Mouse (Mus musculus) mouse embryonic stem cell (cell line): ENCODE measurements at regions not wholly inside any gene's neighbourhood (a gene's known extent, or its start where the extent isn't known, plus 50 kb on each side); places are given as distances from the start of the nearest gene placed in this dataset.

Experiments
- in situ Hi-C, 2 experiments: fragments of 300-500 bp; cut with MboI; formaldehyde crosslinking; loops; 1 replicate in 1 of 2; 3 replicates in 1 of 2; pipeline ENCODE4 v1.14.3; 2019 to 2020; ENCODE audit warnings: low sequenced_read_pairs in 2 of 2, low pct_unique_long_range_greater_than_20kb in 1 of 2, mixed read lengths in 1 of 2; ENCODE audit not compliant: unreplicated experiment in 1 of 2

- in situ Hi-C loops, result no loop called here
Measured at GRCm38 (mm10) chr1:61359011-61359930, 279.4 kb upstream of the Pard3b start.

- in situ Hi-C loops, result no loop called here
Measured at GRCm38 (mm10) chr1:61372581-61372980, 266.0 kb upstream of the Pard3b start.

- in situ Hi-C loops, result no loop called here
Measured at GRCm38 (mm10) chr1:61373661-61374491, 264.7 kb upstream of the Pard3b start.

DNA sequence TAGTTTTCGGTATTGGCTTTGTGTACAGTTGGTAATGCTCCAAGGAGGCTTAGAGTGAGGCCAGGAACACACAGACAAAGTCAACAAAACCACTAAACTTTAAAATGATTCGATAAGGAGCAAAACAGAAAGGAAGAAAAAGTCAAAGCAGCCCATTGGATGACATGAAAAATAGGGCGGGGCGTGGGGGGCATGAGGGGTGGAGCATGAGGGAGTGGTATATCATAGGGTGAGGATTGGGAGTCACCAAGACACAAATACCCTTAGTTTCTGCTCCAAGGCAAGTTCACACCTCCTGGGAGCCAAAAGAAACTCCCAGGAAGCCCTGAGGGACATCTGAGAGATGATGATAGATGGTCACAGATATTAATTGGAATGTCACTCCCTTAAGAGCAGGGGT, 262.2 kb upstream of the Pard3b start:
- in situ Hi-C loops, result loop anchor here (25.0 kb wide), 1 partner anchor 386 kb away; no protein-coding TSS in a partner anchor

DNA sequence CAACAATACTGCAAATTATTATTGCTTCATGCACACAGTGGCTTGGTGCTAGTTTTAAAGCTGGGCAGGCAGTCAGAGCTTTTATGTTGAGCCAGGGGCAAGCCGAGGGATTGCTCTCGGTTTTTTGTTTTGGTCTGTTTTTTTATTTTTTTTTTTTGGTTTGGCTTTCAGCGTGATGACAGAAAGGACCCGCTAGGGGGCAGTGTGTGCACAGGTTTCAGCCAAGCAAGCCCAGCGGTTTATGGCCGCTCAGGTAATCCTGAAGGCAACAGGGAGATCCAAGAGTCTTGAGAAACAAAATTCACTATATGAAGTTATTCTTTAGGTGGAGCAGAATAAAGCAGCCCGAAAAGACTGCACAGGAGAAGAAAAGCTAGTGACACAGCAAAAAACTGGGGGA, 261.6 kb upstream of the Pard3b start:
- in situ Hi-C loops, result loop anchor here (25.0 kb wide), 1 partner anchor 385 kb away; no protein-coding TSS in a partner anchor

DNA sequence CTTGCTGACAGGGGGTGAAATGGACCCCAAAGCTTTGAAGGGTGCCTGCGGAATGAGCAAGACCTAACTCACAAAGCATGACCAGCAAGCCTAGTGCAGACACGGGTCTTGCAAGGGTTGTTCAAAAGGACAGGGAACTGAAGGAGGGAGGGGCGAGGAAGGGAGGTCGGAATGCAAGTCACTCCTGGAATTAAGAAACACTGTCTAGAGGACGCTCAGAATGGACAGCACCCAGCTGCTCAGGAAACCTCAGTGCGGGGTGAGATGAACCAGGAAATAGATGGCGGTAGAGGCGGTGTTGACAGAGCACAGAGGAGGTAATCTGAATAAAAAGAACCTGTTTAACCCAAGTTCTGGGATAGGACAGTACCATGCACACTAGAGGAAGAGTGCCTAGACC, 260.4 kb upstream of the Pard3b start:
- in situ Hi-C loops, result loop anchor here (25.0 kb wide), 1 partner anchor 384 kb away; no protein-coding TSS in a partner anchor

DNA sequence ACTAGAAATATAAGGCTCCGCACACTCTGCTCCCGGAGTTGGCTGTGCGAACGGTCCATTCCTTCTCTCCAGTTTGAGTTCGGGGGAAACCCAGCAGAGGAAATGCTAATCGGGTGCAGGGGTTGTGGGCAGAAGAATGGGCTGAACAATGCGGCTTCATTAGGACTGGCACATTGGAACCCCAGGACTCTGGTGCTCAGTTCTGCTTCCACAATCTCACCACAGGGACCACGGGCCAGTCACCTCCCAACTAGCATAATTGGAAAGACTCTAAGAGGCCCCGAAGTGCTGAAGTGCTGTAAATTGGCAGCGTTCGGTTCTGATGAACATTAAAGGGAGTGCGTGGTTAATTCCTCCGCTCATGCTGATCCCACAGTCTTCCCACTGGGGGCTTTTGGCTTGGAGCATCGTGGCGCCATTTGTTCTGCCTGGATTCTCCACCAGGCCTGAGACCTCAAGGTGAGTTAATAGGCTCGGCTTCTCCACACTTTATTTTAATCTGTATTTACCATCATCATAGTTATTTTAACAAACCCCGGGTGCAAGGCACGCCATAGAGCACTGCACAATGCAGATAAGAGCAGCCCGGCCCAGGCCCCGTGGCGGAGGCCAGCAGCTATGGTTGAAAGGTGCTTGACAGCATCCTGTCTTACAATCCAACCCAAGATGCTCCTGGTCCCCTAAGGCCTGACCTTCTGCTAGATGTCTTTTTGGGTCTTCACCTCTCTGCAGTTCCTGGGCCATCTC, 258.7 kb upstream of the Pard3b start:
- in situ Hi-C loops, result loop anchor here (25.0 kb wide), 1 partner anchor 382 kb away; no protein-coding TSS in a partner anchor

DNA sequence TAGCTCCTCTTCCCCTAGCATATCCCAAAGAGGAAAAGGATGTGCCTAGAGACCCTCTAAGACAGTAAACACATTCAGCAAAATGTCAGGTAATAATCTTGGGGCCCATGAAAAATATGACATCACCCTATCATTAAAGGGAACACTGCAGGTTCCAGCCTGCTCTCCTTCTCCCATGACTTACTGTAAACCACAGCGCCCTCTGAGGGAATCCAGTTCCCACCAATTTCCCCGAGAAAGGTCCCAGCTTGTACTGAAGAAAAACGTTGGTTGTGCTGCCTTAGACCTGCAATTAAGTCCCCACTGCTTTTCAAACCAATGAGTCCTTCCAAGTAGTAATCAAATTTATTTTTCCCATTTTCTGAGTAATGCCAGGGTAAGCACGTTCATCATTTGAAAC, 251.0 kb upstream of the Pard3b start:
- in situ Hi-C loops, result loop anchor here (25.0 kb wide), 1 partner anchor 375 kb away; no protein-coding TSS in a partner anchor

DNA sequence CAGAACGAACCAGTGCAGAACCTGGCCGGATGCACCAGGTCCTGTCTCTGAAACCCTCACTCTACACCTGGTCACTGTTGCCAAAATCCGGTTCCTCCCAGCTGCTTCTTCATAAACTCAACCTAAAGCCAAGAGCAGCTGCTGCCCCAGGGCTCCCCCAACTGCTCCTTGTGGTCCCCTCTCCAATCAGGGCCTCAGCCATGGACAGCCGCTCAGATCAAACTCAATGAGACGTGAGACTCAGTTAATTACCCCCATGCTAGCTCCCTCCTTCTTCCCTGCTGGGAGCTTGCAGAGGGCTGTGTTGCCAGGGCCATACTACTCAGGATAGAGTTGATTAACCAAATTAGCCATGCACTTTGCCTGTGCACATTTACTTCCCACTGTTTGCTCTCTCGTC, 240.8 kb upstream of the Pard3b start:
- in situ Hi-C loops, result loop anchor here (25.0 kb wide), 1 partner anchor 365 kb away; no protein-coding TSS in a partner anchor

GRCm38 (mm10) chr1:61402339-61402738, 236.3 kb upstream of the Pard3b start:
- in situ Hi-C loops, result no loop called here

GRCm38 (mm10) chr1:61407201-61407600, 231.4 kb upstream of the Pard3b start:
- in situ Hi-C loops, result no loop called here

GRCm38 (mm10) chr1:61414772-61415171, 223.9 kb upstream of the Pard3b start:
- in situ Hi-C loops, result no loop called here

GRCm38 (mm10) chr1:61415426-61416195, 223.0 kb upstream of the Pard3b start:
- in situ Hi-C loops, result no loop called here

DNA sequence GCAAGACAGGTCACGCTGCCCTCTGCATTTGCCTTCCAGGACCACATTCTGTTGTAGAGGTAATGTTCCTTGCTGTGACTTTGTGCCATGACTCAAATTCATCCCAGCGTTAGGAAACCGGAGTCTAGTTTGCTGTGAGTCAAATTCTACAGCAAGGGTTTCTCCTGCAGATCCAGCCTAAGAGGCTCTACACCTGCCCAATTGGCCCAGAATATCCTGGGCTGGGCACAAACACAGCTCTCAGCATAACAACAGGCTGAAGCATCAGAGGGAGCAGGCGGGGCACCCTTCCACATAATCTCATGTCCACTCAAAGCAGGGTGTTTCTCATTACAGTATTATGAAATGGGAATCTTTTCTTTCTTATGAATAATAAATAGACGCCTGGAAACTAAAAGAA, 220.2 kb upstream of the Pard3b start:
- in situ Hi-C loops, result no loop called here

GRCm38 (mm10) chr1:61419839-61420238, 218.8 kb upstream of the Pard3b start:
- in situ Hi-C loops, result no loop called here

DNA sequence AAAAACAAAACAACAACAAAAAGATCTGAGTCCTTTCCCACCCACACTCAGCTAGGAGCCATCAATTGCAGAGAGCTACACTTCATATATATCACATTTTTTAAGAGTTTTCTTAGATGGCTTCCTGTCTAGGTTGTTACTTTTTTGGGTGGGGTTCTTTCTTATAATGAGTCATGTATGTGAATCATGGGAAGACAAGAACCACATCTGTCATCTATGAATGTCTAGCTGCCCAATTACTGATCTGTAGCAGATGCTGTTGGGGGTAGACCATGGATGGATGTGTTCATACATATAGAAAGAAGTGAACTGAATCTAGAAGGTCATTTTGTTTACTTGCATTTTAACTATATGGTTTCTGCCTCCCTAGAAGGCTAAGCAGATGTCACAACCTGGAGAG, 215.4 kb upstream of the Pard3b start:
- in situ Hi-C loops, result no loop called here

- in situ Hi-C loops, result no loop called here
Measured at GRCm38 (mm10) chr1:61428706-61429501, 209.7 kb upstream of the Pard3b start.
